Mouse (Mus musculus): ENCODE measurements at regions not wholly inside any gene's neighbourhood (a gene's known extent, or its start where the extent isn't known, plus 50 kb on each side); places are given as distances from the start of the nearest gene placed in this dataset.

DNA sequence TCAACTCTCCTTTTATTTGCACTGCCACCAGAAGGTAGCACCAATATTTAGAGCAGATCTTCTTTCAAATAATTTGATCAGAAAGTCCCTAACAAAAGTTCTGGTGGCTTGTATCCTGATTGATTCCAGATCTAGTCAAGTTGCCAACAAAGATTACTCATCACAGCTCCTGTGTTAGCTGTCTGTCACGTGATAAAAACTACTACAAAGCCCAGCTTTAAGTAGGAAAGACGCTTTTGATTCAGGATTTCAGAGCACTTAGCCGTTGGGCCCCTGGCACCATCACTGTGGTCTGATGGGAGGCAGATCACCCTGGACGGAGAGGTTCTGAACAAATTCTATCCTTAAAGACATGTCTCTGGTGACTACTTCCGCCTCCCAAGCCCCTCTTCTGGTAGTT is 241.6 kb upstream of the Il12b start:
- TF ChIP-seq POLR2A (IDR thresholded peaks at IDR 0.05; ENCODE audit: borderline replicate concordance, insufficient read depth, low read length) (no peak), CTCF (IDR thresholded peaks at IDR 0.05; ENCODE audit: borderline replicate concordance, insufficient read depth, low read depth, low read length) (no peak)
